Mouse (Mus musculus) kidney, postnatal 14 days (tissue): Measurements from ENCODE around the gene Gadd45b.

ENCODE experiments used
- DNase-seq: peaks from one replicate; pipeline ENCODE4 v3.0.0; 2022; ENCODE audit warnings: mixed read lengths

The Gadd45b gene

DNA sequence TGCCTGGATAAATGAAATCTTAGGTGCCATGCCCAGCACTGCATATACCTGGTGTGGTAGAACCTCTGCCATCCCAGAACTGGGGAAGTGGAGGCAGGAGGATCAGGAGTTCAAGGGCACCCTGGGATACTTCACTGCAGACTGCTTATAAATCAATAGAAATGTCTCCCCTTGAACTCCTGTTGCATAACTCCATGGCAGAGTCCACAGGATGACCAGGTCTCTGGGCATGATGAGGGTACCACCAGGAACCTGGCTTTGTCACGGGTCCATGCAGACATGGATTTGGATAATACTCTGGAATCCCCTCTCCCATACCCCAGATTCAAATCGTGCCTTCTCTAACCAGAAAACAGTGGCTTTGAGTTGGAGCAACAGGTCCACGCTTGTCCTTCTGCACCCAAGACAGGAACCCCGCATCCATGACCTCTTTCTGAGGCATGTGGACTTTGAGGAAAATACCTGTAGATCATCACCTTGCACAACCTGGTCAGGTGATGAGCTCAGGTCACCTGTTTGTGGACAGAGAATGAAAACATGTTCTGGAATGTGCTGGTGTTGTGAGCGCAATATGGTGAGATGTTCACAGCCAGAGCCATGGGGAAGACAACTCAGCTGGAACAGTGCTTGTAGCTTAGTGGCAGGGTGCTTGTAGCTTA is 29.2 kb downstream of the Gadd45b start:
- no peak for DNase-seq

- peak; percentile 86 for DNase-seq
These were observed 31.0 kb downstream of the Gadd45b start for GRCm38 (mm10) chr10:80960551-80961508.

- no peak for DNase-seq
These were observed 32.2 kb downstream of the Gadd45b start for GRCm38 (mm10) chr10:80962051-80962472.

DNA sequence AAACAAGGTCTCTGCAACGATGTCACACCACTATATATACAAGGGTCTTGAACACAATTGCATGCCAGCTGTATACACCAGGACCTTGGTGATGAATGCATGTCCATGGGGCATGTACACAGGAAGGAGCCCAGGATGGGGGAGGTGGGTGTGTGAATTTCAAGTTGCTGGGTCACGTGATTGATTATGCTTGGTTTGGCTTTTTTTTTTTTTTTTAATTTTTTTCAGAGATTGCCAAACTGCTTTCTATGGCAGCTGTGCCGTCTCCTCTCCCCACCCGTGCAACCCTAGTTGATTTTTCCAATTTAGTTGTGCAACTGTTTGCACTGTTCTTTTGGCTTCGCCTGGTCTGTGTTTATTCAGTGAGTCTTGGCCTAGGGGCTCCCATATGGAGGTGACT is 32.7 kb downstream of the Gadd45b start:
- no peak for DNase-seq

GRCm38 (mm10) chr10:80963031-80963975 is 33.4 kb downstream of the Gadd45b start:
- DNase-seq, result peak; percentile 74

DNA sequence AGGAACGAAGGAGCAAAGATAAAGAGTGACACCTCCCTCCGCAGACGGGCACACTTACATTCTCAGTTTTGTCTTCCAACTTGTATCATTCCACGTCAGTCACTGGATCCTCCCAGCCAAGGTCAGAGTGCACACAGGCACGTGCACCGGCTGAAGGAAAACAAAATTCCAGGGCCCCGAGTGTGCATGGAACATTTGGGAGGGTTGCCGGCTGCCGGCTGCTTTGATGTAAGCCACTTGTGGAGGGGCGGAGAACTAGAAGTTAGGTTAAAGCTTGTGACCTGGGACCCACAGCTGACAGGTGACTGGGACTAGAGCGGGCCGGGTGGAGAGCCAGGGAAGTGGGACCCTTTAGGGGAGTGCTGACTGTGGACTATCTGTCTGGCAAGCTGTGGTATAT is 36.4 kb downstream of the Gadd45b start:
- DNase-seq, result peak; percentile 51

- DNase-seq, result no peak
These were observed 37.3 kb downstream of the Gadd45b start for GRCm38 (mm10) chr10:80967101-80967656.

- no peak for DNase-seq
These were observed 38.2 kb downstream of the Gadd45b start for GRCm38 (mm10) chr10:80968106-80968505.

DNA sequence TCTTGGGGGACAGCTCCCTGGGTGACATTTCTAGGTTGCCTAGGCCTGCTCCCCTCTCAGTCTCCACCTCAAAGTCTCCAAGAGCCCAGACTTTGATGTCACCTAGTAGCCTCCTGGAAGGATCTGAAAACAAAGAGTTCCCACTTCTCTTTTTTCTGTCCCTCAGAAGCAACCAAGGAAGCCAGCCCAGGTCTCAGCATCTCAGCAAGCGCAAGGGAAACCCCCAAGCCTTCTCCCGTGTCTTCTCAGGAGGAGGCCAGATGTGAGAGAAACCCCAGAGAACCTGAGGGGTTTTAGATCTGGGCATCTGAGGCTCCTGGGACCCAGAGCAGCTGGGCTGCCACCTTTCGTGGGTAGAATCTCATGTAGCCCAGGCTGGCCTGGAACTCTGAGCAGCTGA is 39.4 kb downstream of the Gadd45b start:
- DNase-seq, result no peak

- no peak for DNase-seq
These were observed 40.3 kb downstream of the Gadd45b start for GRCm38 (mm10) chr10:80970159-80970558.

DNA sequence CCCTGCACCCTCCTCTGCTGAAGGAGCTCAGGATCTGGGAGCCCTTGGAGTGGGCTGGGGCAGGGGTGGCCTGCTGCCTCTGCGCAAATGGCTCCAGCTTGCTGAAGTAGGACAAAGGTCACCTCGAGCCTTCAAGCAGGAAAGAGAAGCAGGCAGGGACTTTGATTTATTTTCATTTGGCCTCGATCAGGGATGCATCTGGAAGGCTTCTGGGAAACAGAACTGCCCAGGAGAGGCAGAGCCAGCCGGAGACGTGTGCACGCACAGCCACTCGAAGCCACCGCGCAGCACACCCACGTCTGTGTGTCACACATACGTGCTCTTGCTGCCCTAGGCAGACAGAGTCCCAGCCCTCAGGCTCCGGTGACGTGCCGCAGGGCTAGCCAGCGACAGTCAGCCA is 41.7 kb downstream of the Gadd45b start:
- DNase-seq, result peak; percentile 87

- DNase-seq, result peak; percentile 81
These were observed 42.5 kb downstream of the Gadd45b start for GRCm38 (mm10) chr10:80972071-80972987.

- no peak for DNase-seq
These were observed 43.8 kb downstream of the Gadd45b start for GRCm38 (mm10) chr10:80973722-80974121.

GRCm38 (mm10) chr10:80975478-80975877 is 45.6 kb downstream of the Gadd45b start:
- peak; percentile 83 for DNase-seq

GRCm38 (mm10) chr10:80981564-80982112 is 51.8 kb downstream of the Gadd45b start:
- no peak for DNase-seq
